Mouse (Mus musculus): ENCODE measurements around the gene Snf8.
A peak's percentile ranks its signal among the peaks of the same experiment; 100 is the strongest.

The Snf8 gene

DNA sequence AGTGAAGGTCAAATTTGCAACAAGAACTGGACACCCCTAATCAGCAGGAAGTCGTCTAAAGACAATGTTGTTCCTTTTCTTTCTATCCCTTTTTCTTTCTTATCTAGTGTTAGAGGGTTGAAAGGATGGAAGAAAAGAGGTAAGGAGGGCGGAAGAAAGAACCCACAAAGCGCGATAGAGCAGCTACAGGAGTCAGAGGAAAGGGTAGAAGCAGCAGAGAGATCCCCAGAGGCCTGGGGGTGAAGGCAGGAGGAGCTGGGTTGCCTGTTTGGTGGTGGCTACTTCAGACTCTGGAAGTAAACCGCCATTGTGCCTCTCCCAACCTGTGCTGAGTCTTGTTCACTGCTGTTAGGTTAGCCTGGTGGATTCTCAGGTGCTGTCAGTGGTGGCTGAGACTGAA lies 6.6 kb upstream of the Snf8 start:
- DNase-seq, result peak in 1 of 2 experiments; percentile 5

DNA sequence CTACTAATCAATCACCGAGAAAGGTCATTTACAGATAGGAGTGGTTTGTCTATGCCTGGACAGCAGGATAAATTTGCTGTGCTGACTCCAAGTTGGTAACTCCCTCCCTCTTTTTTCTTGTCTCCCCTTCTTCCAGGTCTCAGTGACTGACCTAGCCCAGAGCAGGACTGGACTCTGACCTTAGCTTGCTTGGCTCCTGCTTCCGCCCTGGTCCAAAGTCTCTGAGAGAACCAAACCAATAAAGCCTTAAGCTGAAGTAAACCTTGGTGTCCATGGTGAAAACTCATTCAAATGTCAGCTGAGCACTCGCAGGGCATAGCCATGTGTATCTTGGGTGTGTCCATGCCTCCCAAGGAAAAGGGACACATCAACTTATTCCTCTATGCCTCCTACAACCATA lies 4.1 kb upstream of the Snf8 start:
- peak in 1 of 2 experiments; percentile 1 for DNase-seq

DNA sequence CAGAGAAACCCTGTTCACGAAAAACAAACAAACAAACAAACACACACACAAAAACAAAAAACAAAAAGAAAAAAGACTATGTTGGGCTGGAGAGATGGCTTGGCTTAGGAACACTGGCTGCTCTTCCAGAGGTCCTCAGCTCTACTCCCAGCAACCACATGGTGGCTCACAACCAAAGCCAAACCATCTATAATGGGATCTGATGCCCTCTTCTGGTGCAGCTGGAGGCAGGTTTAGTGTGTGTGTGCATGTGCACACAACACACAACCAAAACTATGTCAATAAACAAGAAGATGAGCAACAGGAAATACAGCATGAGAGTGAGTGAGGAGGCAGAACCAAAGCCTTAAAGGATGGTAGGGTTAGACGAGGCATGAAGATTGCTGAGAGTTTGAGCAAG lies 3.0 kb upstream of the Snf8 start:
- peak in 1 of 2 experiments; percentile 3 for DNase-seq

DNA sequence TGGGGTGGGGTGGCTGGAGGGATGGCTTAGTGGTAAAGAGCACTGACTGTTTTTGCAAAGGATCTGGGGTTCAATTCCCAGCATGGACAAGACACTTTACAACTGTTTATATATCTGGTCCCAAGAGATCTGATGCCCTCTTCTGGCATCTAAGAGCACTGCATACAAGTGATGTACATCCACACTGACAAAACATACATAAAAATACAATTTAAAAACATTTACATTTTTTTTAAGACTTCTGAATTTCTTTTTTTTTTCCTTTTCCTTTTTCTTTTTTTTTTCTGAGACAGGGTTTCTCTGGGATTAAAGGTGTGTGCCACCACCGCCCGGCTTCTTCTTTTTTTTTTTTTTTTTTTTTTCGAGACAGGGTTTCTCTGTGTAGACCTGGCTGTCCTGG lies 1.4 kb upstream of the Snf8 start:
- no peak for DNase-seq

DNA sequence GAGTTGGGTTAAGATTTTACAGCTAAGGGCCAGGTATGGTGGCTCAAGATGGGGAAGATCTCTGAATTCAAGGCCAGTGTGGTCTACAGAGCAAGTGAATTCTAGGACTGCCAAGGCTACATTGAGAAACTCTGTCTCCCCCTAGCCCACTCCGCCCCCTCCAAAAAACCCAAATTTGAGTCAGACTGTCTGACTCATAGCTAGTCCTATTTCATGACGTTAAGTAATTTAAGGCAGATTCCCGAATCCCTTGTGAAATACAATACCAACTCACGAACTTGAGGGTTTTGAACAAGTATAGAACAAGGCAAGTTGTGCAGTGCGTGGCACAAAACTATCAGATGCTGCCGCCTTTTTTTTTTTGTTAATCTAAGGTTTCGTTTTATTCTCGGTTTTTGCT lies 569 bp upstream of the Snf8 start:
- DNase-seq, result no peak

GRCm38 (mm10) chr11:96035133-96035532 lies 448 bp downstream of the Snf8 start:
- DNase-seq, result peak in 1 of 2 experiments; percentile 29

DNA sequence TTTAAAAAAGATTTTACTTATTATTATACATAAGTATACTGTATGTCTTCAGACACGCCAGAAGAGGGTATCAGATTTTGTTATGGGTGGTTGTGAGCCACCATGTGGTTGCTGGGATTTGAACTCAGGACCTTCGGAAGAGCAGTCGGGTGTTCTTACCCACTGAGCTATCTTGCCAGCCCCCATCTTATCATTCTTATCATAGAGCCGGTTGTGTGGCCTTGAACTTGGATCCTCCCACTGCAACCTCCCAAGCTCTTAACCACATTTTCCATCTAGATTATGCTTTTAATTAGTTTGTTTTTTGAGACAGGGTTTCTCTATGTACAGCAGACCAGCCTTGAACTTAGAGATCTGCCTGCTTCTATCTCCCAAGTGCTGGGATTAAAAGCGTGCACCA lies 2.8 kb downstream of the Snf8 start:
- no peak for DNase-seq

DNA sequence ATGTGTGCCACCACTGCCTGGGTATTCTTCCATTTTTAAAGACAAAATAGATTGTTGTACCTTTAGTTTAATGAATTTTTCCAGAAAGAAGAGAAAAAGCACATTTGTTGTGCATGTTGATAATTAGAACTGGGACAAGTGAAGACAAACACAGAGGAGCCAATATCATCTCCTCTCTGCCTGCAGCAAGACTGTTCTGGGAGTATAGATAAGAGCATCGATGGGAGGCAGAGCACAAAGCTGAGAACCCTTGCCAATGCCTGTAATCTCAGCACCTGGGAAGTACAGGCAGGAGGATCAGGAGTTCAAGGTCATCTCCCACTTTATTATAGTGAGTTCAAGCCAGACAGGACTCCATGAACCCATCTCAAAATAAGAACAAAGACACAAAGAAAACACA lies 3.9 kb downstream of the Snf8 start:
- no peak for DNase-seq

GRCm38 (mm10) chr11:96044803-96045567 lies 10.3 kb downstream of the Snf8 start:
- DNase-seq, result no peak

GRCm38 (mm10) chr11:96046028-96046427 lies 11.3 kb downstream of the Snf8 start:
- no peak for DNase-seq

DNA sequence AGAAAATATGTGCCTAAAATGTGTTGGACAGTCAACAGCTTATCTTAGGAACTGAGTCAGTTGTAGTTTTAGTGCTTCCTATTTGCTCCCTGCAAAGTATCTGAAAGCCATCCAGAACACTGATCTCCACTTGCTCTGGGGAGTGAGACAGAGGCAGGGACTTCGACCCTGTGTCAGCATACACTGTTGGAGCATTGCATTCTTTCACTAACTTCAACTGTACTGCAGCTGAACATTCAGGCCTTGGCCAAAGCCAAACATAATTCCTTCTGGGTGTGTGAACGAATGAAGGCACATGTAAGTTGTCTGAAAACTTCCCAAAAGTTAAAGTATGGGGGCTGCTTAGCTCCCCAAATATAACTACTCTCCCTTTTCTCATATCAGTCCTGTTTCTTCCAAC lies 12.1 kb downstream of the Snf8 start:
- DNase-seq, result no peak

- no peak for DNase-seq
Measured at GRCm38 (mm10) chr11:96047469-96048373, 13.0 kb downstream of the Snf8 start.

GRCm38 (mm10) chr11:96049939-96050338 lies 15.3 kb downstream of the Snf8 start:
- DNase-seq, result no peak

DNA sequence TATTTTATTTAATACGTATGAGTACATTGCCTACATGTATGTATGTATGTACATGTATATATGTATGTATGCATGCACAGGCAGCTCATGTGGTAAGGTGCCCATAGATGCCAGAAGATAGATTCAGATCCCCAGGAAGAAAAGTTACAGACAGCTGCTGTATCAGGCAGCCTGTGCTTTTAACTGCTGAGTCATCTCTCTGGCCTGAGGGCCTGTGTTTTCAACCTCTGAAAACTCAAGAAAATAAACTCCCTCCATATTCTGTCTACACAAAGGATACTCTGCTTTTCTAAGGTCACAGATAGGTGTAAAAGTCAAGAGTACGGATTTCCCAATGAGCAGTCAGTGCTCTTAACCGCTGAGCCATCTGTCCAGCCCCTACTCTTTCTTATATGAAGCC lies 16.2 kb downstream of the Snf8 start:
- no peak for DNase-seq

DNA sequence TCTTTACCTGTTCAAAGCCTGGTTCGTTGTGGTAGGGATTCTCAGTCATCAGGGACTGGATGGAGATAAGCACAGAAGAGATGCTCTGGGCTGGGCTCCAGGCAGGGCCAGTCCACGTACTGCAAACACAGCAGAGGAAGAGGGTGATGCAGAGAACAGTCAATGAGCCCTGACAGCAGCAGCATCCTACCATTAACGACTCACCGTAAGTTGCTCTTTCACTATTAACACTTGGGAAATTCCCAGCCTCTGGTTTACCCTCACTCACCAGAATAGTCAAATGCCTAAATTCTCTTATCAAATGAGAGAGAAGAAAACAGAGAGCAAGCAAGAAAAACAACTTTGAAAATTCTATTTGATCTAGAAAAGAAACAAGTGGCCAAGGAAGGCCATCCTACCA lies 23.6 kb downstream of the Snf8 start:
- DNase-seq, result no peak

DNA sequence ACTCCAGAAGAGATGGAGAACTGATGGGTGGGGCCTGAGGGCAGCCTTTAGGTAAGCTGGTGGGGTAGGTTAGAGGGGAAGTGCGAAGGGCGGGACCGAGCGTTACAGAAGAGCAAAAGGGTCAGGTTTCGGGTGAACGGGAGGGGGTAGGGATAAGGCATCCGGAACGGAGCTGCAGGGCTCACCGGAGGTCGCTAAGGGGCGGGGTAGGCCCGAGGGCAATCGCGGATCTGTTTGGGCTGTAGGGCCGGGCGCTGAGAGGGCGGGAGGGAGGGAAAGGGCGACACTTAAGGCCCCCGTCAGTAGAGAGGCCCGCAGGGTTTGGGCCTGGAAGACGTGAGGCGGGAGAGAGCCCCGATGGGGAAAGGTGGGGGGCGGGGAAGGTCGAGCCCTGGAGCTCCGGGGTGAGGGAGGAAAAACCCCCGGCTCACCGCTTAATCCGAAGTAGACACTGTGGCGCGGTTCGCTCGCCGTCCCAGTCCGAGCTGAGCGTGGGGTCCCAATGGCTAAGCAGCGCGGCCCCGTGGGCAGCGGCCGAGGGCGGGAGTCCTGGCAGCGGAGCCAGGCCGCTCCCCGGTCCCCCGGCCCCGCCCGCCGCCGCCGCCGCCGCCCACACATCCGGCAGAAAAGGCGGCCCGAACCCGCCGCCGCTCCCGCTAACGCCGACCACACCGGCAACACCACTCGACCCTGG lies 30.0 kb downstream of the Snf8 start:
- peak; percentile 55 to 57 for DNase-seq

DNA sequence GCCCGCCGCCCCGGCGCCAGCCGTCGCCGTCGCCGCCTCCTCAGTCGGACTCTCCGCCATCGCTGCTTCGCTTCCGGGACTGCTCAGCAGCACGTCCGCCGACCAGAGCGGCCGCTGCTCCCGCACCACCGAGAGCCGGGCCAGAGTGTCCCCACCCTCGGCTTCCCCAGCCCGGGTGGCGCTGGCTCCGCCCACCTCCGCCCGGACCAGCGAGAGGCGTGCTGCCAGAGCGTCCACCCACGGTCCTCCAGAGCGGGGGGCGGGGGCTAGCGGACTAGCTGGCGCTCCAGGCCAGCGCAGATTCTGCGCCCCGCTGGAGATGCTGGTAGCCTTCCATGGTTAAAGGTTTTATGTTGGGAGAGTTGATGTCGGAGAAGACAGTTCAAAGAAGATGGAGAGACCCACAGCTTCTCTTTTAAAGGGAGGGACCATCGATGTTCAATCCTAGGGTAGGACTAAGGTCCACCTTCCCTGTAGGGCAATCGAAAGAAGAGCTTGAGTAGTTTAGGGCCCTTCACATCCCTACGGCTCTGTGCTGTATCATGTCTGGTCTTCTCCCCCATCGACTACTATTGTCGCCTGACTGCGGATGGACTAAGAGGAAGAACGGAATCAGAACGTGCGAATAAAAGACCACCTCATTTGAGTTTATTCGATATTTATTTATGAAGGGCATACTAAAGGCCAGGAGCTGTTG lies 30.7 kb downstream of the Snf8 start, which contains the start of gene Ube2z:
Gene Ube2z (minus strand): TSS at position 174 of the 697 bp plus-strand sequence.
- peak; percentile 99 for DNase-seq

DNA sequence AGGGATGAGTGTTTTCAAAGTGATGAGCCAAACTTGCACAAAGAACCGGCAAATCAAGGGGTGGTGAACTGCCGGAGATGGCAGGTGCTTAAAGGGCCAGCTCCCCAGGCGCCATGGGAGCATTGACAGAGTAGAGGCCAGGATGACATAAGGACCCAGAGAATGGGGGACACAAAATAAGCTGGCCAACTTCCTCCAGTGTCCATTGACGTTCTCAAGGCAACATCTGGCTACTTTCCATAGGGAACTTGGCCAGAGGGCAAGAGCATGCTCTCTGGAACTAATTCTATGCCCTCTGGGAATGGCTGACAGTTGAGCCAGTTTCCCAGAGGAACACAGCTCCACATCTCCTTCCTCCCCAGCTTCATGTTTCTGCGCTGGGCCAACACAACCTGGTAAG lies 33.5 kb downstream of the Snf8 start:
- no peak for DNase-seq

- no peak for DNase-seq
Measured at GRCm38 (mm10) chr11:96070353-96070752, 35.7 kb downstream of the Snf8 start.

DNA sequence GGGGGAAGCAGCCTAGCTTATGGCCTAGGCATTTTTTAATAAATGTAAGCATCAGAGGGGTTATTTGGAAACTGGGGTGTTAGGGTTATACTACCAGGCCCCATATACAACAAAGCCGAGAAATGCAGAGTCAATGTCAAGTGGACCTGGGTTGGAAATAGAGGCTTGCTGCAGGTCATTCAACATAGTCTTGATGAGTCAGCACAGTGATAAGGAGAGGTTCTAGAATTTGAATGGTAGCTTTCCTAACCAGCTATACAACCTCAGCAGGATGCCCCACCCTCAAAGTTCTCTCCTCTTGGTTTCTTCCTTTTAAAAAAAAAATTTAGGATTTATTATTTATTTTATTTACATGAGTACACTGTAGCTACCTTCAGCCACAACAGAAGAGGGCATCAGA lies 36.3 kb downstream of the Snf8 start:
- DNase-seq, result no peak

- DNase-seq, result no peak
Measured at GRCm38 (mm10) chr11:96073295-96073993, 38.8 kb downstream of the Snf8 start.

Data from lung, postnatal 4 days (tissue).